Mouse (Mus musculus) adrenal gland (tissue): ENCODE data around the gene Carm1.
"Not testable (repeated sequence)": the region's sequence is repeated elsewhere in the genome, so short reads cannot be mapped to it uniquely, and the experiment has no call there.

Experiments
- intact Hi-C: fragments of 180-260 bp; cut with DNase I; formaldehyde crosslinking; loops from one replicate; pipeline ENCODE4 v1.15.1; 2025

Carm1 gene

GRCm38 (mm10) chr9:21536501-21536900 is 10.2 kb upstream of the Carm1 start:
- intact Hi-C loops = no loop called here

GRCm38 (mm10) chr9:21537009-21537408 is 9.7 kb upstream of the Carm1 start:
- intact Hi-C loops = no loop called here

- intact Hi-C loops = no loop called here
These were observed 6.5 kb upstream of the Carm1 start for GRCm38 (mm10) chr9:21539981-21540753.

- intact Hi-C loops = not testable (repeated sequence)
These were observed 4.7 kb upstream of the Carm1 start for GRCm38 (mm10) chr9:21542001-21542400.

GRCm38 (mm10) chr9:21545351-21545915 is 1.3 kb upstream of the Carm1 start:
- intact Hi-C loops = no loop called here

- intact Hi-C loops = no loop called here
These were observed 542 bp upstream of the Carm1 start for GRCm38 (mm10) chr9:21545916-21546788.

- intact Hi-C loops = no loop called here
These were observed 614 bp downstream of the Carm1 start for GRCm38 (mm10) chr9:21547075-21547941.

- intact Hi-C loops = loop anchor here (5.0 kb wide), 1 partner anchor 36 kb away; no protein-coding TSS in a partner anchor
These were observed 4.4 kb downstream of the Carm1 start for GRCm38 (mm10) chr9:21551049-21551448.

GRCm38 (mm10) chr9:21553607-21554273 is 7.0 kb downstream of the Carm1 start:
- intact Hi-C loops = loop anchor here (5.0 kb wide), 1 partner anchor 34 kb away; no protein-coding TSS in a partner anchor

GRCm38 (mm10) chr9:21555198-21555742 is 8.6 kb downstream of the Carm1 start:
- intact Hi-C loops = no loop called here

- intact Hi-C loops = no loop called here
These were observed 10.3 kb downstream of the Carm1 start for GRCm38 (mm10) chr9:21556996-21557395.

GRCm38 (mm10) chr9:21557556-21557955 is 10.9 kb downstream of the Carm1 start:
- intact Hi-C loops = no loop called here

GRCm38 (mm10) chr9:21558366-21558765 is 11.7 kb downstream of the Carm1 start:
- intact Hi-C loops = no loop called here

- intact Hi-C loops = no loop called here
These were observed 12.5 kb downstream of the Carm1 start for GRCm38 (mm10) chr9:21559151-21559550.

- intact Hi-C loops = no loop called here
These were observed 17.7 kb downstream of the Carm1 start for GRCm38 (mm10) chr9:21564420-21564819.

- intact Hi-C loops = no loop called here
These were observed 18.4 kb downstream of the Carm1 start for GRCm38 (mm10) chr9:21565004-21565586.

GRCm38 (mm10) chr9:21566538-21566937 is 19.8 kb downstream of the Carm1 start:
- intact Hi-C loops = no loop called here

GRCm38 (mm10) chr9:21567051-21567450 is 20.4 kb downstream of the Carm1 start:
- intact Hi-C loops = no loop called here

- intact Hi-C loops = no loop called here
These were observed 22.1 kb downstream of the Carm1 start for GRCm38 (mm10) chr9:21568657-21569255.
